Mouse (Mus musculus): ENCODE measurements around the gene Rnf223. TPM values are rescaled to one million over a fixed set of nuclear protein-coding genes. Genes with fewer than 3 reads are reported as not detected.

Gene Rnf223
- polyA plus RNA-seq, 1 experiment from 2014 or later: not detected

GRCm38 (mm10) chr4:156177630-156178029 lies 47.3 kb downstream of the Rnf223 start:
- WGBS (ENCODE audit: insufficient replicate concordance): 93% methylated on average over 9 of the region's 9 CpGs
- Histone ChIP-seq H3K4me3 (ENCODE audit: low read depth, low read length) (no peak overlapping the region), H3K9ac (ENCODE audit: low read depth, low read length) (no peak overlapping the region), H3K4me2 (no peak overlapping the region), H3K4me1 (ENCODE audit: control insufficient read depth, insufficient read depth, low read length) (no peaks in the 10 kb centered on the region), H3K36me3 (ENCODE audit: control insufficient read depth, insufficient read depth, low read length) (peaks cover 43% of the 10 kb centered on the region), H3K9me3 (replicated peaks; ENCODE audit: control insufficient read depth, low read length) (no peaks in the 10 kb centered on the region), H3K27me3 (ENCODE audit: control insufficient read depth, insufficient read depth, low read length) (no peaks in the 10 kb centered on the region), H3K27ac (ENCODE audit: low read depth, low read length) (no peak overlapping the region)
- ATAC-seq (replicated peaks; ENCODE audit: insufficient number of reproducible peaks, low FRiP score, low TSS enrichment): no peak

Other genes with a start within 250 kb of the Rnf223 start
- gene Pusl1, start 238.7 kb upstream of the Rnf223 start, polyA plus RNA-seq (2014; fragmentation: Nextera tagmentation; extraction: Ambion mirVana): 30.6 and 32.9 TPM in 2 replicates
- 9.2 and 10.2 TPM in 2 replicates for gene Acap3, start 238.7 kb upstream of the Rnf223 start, polyA plus RNA-seq (2014; fragmentation: Nextera tagmentation; extraction: Ambion mirVana)
- 89.5 and 91.6 TPM in 2 replicates for gene Ube2j2, start 186.7 kb upstream of the Rnf223 start, polyA plus RNA-seq (2014; fragmentation: Nextera tagmentation; extraction: Ambion mirVana)
- gene C1qtnf12, start 168.2 kb upstream of the Rnf223 start, polyA plus RNA-seq (2014; fragmentation: Nextera tagmentation; extraction: Ambion mirVana): 24.6 and 26.9 TPM in 2 replicates
- gene B3galt6, start 137.9 kb upstream of the Rnf223 start, polyA plus RNA-seq (2014; fragmentation: Nextera tagmentation; extraction: Ambion mirVana): 10.1 and 11.6 TPM in 2 replicates
- 138 and 147 TPM in 2 replicates for gene Sdf4, start 137.6 kb upstream of the Rnf223 start, polyA plus RNA-seq (2014; fragmentation: Nextera tagmentation; extraction: Ambion mirVana)
- gene Tnfrsf4, start 116.7 kb upstream of the Rnf223 start, polyA plus RNA-seq (2014; fragmentation: Nextera tagmentation; extraction: Ambion mirVana): 0.21 and 0.37 TPM in 2 replicates
- gene Tnfrsf18, start 104.3 kb upstream of the Rnf223 start, polyA plus RNA-seq (2014; fragmentation: Nextera tagmentation; extraction: Ambion mirVana): 1.3 and 1.7 TPM in 2 replicates
- gene Ttll10, start 71.1 kb upstream of the Rnf223 start, polyA plus RNA-seq (2014; fragmentation: Nextera tagmentation; extraction: Ambion mirVana): 0.36 TPM in 1 of 2 replicates, not detected in the other
- 23.6 and 26.5 TPM in 2 replicates for gene 9430015G10Rik, start 20.5 kb upstream of the Rnf223 start, polyA plus RNA-seq (2014; fragmentation: Nextera tagmentation; extraction: Ambion mirVana)
- 36.7 and 44.8 TPM in 2 replicates for gene Agrn, start 67.0 kb downstream of the Rnf223 start, polyA plus RNA-seq (2014; fragmentation: Nextera tagmentation; extraction: Ambion mirVana)
- 0.29 and 0.41 TPM in 2 replicates for gene Isg15, start 70.3 kb downstream of the Rnf223 start, polyA plus RNA-seq (2014; fragmentation: Nextera tagmentation; extraction: Ambion mirVana)
- 0.70 and 1.0 TPM in 2 replicates for gene AW011738, start 72.8 kb downstream of the Rnf223 start, polyA plus RNA-seq (2014; fragmentation: Nextera tagmentation; extraction: Ambion mirVana)
- 0.58 and 0.72 TPM in 2 replicates for gene Perm1, start 85.4 kb downstream of the Rnf223 start, polyA plus RNA-seq (2014; fragmentation: Nextera tagmentation; extraction: Ambion mirVana)
- gene Plekhn1, start 104.3 kb downstream of the Rnf223 start, polyA plus RNA-seq (2014; fragmentation: Nextera tagmentation; extraction: Ambion mirVana): 8.7 and 12.2 TPM in 2 replicates
- gene Noc2l, start 105.5 kb downstream of the Rnf223 start, polyA plus RNA-seq (2014; fragmentation: Nextera tagmentation; extraction: Ambion mirVana): 47.8 and 50.4 TPM in 2 replicates
- gene Samd11, start 125.1 kb downstream of the Rnf223 start, polyA plus RNA-seq (2014; fragmentation: Nextera tagmentation; extraction: Ambion mirVana): 4.3 TPM in 2 replicates
- not detected in 2 replicates for gene Vmn2r-ps159, start 200.6 kb downstream of the Rnf223 start, polyA plus RNA-seq (2014; fragmentation: Nextera tagmentation; extraction: Ambion mirVana)